Mouse (Mus musculus): ENCODE measurements around the gene Tmod2.
"Not testable (repeated sequence)": the region's sequence is repeated elsewhere in the genome, so short reads cannot be mapped to it uniquely, and the experiment has no call there.

Gene Tmod2

DNA sequence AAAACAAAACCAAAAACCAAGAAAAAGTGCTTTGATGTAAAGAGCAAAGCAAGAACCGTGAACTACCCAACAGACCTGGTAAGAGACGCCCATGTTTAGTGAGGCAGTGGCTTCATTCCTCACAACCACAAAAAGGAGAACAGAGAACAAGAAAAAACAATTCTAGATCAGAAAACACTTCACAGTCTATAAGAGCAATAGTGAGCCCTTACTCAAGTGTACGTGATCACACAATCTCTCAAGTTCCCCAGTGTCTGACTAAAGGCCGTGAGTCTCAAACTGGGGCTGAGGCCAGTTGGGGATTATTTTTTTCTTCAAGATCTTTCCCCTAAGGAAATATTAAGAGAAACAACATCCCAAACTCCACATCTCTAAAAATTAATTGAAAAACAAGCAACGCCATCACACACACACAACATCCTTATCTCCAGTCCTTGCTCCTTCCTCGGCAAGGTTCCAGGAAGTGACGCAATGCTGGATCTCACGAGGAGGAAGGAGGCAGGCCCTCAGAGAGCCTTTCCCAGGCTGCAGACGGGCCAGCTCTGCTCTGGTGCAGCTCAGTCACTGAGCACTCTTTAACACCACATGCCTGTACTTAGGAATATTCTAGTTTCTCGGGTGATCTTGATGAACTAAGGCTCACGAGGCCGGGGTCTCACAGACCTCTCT is 64.1 kb downstream of the Tmod2 start:
- DNase-seq = no peak

- no peak for DNase-seq
These were observed 65.6 kb downstream of the Tmod2 start for GRCm38 (mm10) chr9:75545514-75545913.

GRCm38 (mm10) chr9:75541497-75541896 is 69.6 kb downstream of the Tmod2 start:
- no peak for DNase-seq

DNA sequence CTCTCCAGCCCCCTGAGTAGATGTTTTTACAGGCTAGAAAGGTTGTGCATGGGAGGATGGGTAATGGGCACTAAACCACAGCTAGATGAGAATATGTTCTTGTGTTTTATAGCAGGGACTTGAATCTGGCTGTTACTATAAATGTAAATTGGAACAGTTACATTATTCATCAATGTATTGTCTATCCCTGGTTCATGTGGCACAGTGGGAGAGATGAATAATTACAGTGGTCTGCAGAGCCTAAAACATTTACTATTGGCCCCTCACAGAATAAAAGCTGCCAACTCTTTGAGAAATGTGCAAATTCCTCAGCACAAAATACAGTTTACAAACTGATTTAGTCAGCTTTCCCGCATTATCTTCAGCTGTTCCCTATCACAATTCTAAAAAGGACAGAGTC is 74.7 kb downstream of the Tmod2 start:
- DNase-seq = no peak

DNA sequence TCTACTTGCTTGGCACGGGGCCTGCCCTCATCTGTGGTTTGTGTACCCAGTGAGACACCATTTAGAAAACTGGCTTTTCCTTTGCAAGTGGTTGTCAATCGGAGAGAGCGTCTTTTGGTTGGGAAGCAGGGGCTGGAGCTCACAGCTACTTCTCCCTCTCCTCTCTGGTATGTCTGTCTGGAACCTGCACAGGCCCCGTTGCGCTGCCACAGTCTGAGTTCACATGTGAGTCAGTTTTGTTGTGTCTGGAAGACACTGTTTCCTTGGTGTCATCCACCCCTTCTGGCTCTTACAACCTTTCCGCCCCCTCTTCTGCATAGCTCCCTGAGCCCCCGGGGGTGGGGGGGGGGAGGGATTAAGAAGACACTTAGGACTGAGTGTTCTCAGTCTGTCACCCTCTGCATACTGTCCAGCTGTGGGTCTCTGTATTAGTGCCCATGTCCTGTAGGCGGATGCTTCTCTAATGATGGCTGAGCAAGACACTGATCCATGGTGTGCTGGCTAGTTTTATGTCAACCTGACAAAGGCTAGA is 76.6 kb downstream of the Tmod2 start:
- no peak for DNase-seq

DNA sequence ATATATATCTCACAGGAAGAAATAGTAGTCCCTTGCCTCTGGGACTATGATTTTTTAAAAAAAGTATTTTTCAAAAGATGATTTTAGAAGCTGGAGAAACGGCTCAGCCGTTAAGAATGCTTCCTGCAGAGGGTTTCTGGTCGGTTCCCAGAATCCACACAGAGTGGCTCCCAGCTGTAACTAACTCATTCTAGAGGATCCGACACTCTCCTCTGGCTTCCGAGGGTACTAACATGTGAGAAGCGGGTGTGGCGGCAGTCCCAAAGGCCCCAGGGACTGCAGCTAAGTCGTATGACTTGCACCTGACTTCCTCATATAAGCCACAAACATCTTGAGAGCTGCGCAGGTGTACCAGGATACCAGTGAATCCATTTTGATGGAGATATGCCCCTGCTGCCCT is 78.1 kb downstream of the Tmod2 start:
- not testable (repeated sequence) for DNase-seq

DNA sequence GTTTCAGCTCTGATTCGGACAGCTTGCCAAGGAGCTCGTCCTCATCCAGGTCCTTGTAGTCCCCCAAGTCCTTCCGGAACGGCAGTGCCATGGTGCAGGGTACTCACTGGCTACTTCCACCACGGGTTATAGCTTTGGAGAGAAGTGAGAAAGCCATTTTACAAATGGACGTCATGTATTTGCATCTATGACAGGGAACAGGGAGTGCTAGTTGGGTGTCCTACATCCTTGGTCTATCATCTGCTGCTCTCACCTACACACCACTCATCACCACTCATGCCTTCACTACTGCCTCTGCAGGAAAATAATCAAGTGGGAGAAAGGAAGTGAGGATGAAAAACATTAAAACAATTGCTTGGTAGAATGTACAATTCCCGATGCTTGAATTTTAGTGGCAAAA is 78.7 kb downstream of the Tmod2 start:
- no peak for DNase-seq

- DNase-seq = no peak
These were observed 81.8 kb downstream of the Tmod2 start for GRCm38 (mm10) chr9:75529358-75529757.

- DNase-seq = no peak
These were observed 83.0 kb downstream of the Tmod2 start for GRCm38 (mm10) chr9:75528096-75528495.

- DNase-seq = no peak
These were observed 83.6 kb downstream of the Tmod2 start for GRCm38 (mm10) chr9:75527368-75528059.

DNA sequence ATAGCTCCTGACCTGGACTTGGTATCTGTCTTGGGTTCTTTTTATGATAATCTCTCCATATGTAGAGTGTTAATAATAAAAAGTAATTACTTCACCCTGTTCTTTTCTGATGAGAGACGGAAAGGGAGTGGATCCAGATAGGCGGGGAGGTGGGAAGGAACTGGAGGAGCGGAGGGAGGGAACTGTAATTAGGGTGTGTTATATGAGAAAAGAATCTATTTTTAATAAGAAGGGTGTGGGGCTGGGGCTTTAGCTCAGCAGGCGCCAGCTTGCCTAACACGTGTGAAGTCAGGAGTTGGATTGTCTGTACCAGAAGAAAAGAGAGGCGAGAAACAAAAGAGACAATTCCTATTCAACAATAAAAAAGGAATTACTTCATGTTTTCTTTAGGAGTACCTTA is 87.5 kb downstream of the Tmod2 start:
- DNase-seq = peak; percentile 33

DNA sequence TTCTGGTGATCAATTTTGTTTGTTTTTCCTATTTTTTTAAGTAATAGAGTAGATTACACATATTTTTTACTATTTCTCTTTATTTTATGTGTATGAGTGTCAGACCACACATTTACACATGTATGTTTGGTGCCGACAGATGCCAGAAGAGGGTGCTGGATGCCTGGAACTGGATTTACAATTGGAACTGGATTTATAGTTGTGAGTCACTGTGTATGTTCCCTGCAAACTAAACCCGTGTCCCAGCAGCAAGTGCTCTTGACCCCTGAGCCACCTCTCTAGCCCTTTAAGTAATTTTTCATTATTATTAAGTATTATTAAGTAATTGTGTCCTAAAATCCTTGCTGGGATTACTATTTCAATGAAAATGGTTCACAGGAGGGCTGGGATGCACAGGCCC is 88.9 kb downstream of the Tmod2 start:
- DNase-seq = no peak

- DNase-seq = peak; percentile 30
These were observed 89.3 kb downstream of the Tmod2 start for GRCm38 (mm10) chr9:75521788-75522187.

DNA sequence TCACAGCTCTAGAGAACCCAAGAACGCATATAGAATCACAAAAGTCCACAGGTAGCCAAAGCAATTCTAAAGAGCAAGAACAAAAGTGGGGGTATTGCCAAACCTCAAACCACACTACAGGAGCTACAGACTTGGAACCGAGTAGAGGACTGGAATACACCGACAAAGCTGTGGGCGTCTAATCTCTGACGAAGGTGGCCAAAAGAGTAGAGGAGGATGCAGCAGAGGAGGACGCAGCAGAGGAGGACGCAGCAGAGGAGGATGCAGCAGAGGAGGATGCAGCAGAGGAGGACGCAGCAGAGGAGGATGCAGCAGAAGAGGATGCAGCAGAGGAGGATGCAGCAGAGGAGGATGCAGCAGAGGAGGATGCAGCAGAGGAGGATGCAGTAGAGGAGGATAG is 90.2 kb downstream of the Tmod2 start:
- no peak for DNase-seq

DNA sequence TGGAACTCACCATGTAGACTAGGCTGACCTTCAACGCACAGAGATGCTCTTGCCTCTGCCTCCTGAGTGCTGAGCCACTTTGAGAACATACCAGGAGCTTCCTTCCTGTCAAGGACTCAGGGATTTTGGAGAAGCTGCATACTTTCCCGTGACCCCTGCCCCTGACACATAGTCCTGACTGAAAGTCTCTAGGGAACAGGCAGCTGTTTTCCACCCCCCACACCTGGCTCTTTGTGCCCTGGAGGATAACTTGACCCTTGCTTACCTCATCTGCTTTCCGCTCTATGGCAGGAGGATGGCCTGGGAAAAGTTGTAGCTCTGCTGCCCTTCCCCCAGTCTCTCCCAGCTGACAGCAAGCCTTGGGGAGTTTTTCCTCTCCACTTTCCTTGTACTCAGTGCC is 93.4 kb downstream of the Tmod2 start:
- DNase-seq = no peak
